Mouse (Mus musculus) midbrain, postnatal 0 days (tissue): Measurements from ENCODE around the gene Zdhhc22. TPM values are rescaled to one million over a fixed set of nuclear protein-coding genes. Genes with fewer than 3 reads are reported as not detected.

Source experiments
- ATAC-seq: fragments of 200-750 bp; cut with Nextera tagmentation; 2 replicates; pipeline ENCODE4 v1.8.0; 2017; ENCODE audit warnings: moderate number of reproducible peaks, mild to moderate bottlenecking, moderate TSS enrichment, moderate library complexity; ENCODE audit not compliant: low FRiP score
- DNase-seq: peaks from one replicate; pipeline ENCODE4 v3.0.0-alpha.2; 2015; ENCODE audit warnings: low spot score
- H3K27ac ChIP-seq: fragments of 300-500 bp; sonication (generic); 2 replicates; pipeline ENCODE4 v1.5.1; 2014; ENCODE audit warnings: low read depth, mild to moderate bottlenecking, low read length, mixed read lengths
- H3K27me3 ChIP-seq: fragments of 300-500 bp; sonication (generic); 2 replicates; pipeline ENCODE4 v1.6.1; 2014; ENCODE audit warnings: low read length, control low read depth, mixed read lengths; ENCODE audit not compliant: insufficient read depth
- H3K36me3 ChIP-seq: fragments of 300-500 bp; sonication (generic); 2 replicates; pipeline ENCODE4 v1.6.1; 2014; ENCODE audit warnings: low read length, control low read depth, mixed read lengths; ENCODE audit not compliant: insufficient read depth
- H3K4me1 ChIP-seq: fragments of 300-500 bp; sonication (generic); 2 replicates; pipeline ENCODE4 v1.6.1; 2014; ENCODE audit warnings: mild to moderate bottlenecking, control low read depth, antibody characterized with exemption, low read length, mixed read lengths; ENCODE audit not compliant: insufficient read depth
- H3K4me2 ChIP-seq: fragments of 300-500 bp; sonication (generic); 2 replicates; pipeline ENCODE4 v1.6.1; 2014; ENCODE audit warnings: low read depth, mild to moderate bottlenecking, low read length, mixed read lengths; ENCODE audit not compliant: poor library complexity, severe bottlenecking
- H3K4me3 ChIP-seq: fragments of 300-500 bp; sonication (generic); 2 replicates; pipeline ENCODE4 v1.5.1; 2014; ENCODE audit warnings: low read depth, mild to moderate bottlenecking, low read length, moderate library complexity
- H3K9ac ChIP-seq: fragments of 300-500 bp; sonication (generic); replicated peaks from 2 replicates; pipeline ENCODE4 v1.6.1; 2014; ENCODE audit warnings: mild to moderate bottlenecking, low read length, moderate library complexity, mixed read lengths; ENCODE audit not compliant: poor library complexity, severe bottlenecking
- H3K9me3 ChIP-seq: fragments of 300-500 bp; sonication (generic); 2 replicates; pipeline ENCODE4 v1.6.1; 2016; ENCODE audit warnings: low read length, control low read depth
- CTCF ChIP-seq: IDR thresholded peaks from 2 replicates; pipeline ENCODE4 v1.5.1; 2016; ENCODE audit warnings: antibody characterized with exemption, mild to moderate bottlenecking
- WGBS: fragments of 180-500 bp; shearing (Covaris S2); extraction: QIAGEN DNeasy Blood & Tissue Kit; methylation state at CpG from one replicate; pipeline ENCODE4 v1.1.7; 2014; 5-methylcytosine and 5-hydroxymethylcytosine counted together
- microRNA-seq: library from miRNA; unstranded; fragments of <30 nt; microRNA quantifications from one replicate; pipeline ENCODE4, GENCODE M21; 2016; ENCODE audit warnings: borderline number of aligned reads
- polyA plus RNA-seq: library from polyadenylated mRNA; unstranded; fragments of >200 nt; fragmentation: Nextera tagmentation; extraction: Ambion mirVana; gene quantifications from 2 replicates; pipeline ENCODE4 v1.2.1, GENCODE M21; 2015
- total RNA-seq: library from RNA; depleted of rRNA; stranded (reverse); fragments of >200 nt; gene quantifications from 2 replicates; pipeline ENCODE4 v1.2.3, GENCODE M21; 2014; rRNA removed

Zdhhc22 gene
- total and polyA plus RNA-seq, 2 experiments from 2014 or later: 21.9 to 32.2 TPM

DNA sequence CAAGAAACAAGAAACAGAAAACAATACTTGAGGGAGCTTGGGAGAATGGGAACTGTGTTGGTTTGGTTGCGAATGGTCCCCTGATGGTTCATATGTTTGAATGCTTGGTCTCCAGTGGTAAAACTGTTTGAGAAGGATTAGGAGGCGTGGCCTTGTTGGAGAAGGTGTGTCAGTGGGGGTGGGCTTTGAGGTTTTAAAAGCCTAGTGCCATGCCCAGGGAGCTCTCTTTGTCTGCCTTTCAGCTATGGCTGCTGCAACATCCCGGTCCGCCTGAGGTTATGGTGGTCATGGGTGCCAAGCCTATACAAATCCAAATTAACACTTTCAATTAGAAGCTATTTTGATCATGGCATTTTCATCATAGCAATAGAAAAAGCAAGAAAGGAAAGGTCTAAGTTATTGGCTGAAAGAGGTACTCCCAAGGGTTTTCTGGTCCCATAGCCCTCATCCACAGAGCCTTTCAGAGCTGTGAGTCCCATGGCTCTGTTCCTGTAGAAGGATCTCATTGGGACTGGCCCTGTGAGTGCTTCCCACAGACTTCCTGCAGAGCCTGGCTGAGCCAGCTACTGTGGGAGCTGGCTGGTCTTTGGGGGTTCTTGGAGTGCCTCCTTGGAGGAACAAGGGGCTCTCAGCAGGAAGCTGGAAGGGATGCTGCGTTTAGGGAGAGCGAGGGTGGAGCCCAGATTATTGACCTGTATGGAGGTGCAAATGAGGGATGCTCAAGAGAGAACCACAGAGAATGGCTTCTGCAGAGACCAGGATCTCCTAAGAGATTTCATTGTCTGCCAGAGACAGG, 59.1 kb downstream of the Zdhhc22 start:
- TF ChIP-seq CTCF: no peak
- ATAC-seq (no peak), DNase-seq (no peak)
- no peaks in the 10 kb centered on the region for H3K27me3 ChIP-seq
- H3K27ac ChIP-seq: no peak overlapping the region
- H3K4me3 ChIP-seq: no peak overlapping the region
- WGBS: 72% methylated on average over 6 of the region's 6 CpGs
- H3K36me3 ChIP-seq: no peaks in the 10 kb centered on the region
- H3K9ac ChIP-seq: no peak overlapping the region
- H3K4me2 ChIP-seq: no peak overlapping the region
- no peaks in the 10 kb centered on the region for H3K4me1 ChIP-seq
- H3K9me3 ChIP-seq: peaks cover 5% of the 10 kb centered on the region; the same call in 1 of the 2 replicates

Small RNAs within 50 kb of the gene (microRNA-seq; reads per million reads assigned to microRNA genes)
- gene Gm25847: not detected

Other genes starting within 250 kb of the Zdhhc22 start
- 171 and 191 TPM in 2 replicates for gene Irf2bpl, start 105.6 kb downstream of the Zdhhc22 start, total RNA-seq
- gene Irf2bpl, start 105.6 kb downstream of the Zdhhc22 start, polyA plus RNA-seq: 74.2 and 86.2 TPM in 2 replicates
- 65.7 and 77.5 TPM in 2 replicates for gene Cipc, start 43.4 kb downstream of the Zdhhc22 start, total RNA-seq
- 34.6 and 37.6 TPM in 2 replicates for gene Cipc, start 43.4 kb downstream of the Zdhhc22 start, polyA plus RNA-seq
- gene Tmem63c, start 30.9 kb upstream of the Zdhhc22 start, total RNA-seq: 25.4 and 30.1 TPM in 2 replicates
- 10.2 and 10.7 TPM in 2 replicates for gene Tmem63c, start 30.9 kb upstream of the Zdhhc22 start, polyA plus RNA-seq
- 15.7 and 17.4 TPM in 2 replicates for gene Ngb, start 112.1 kb upstream of the Zdhhc22 start, total RNA-seq
- 16.7 and 17.3 TPM in 2 replicates for gene Ngb, start 112.1 kb upstream of the Zdhhc22 start, polyA plus RNA-seq
- gene Gstz1, start 156.7 kb upstream of the Zdhhc22 start, total RNA-seq: 58.1 and 60.7 TPM in 2 replicates
- gene Gstz1, start 156.7 kb upstream of the Zdhhc22 start, polyA plus RNA-seq: 44.9 and 49.3 TPM in 2 replicates
- gene Pomt2, start 157.5 kb upstream of the Zdhhc22 start, total RNA-seq: 29.8 and 35.0 TPM in 2 replicates
- gene Pomt2, start 157.5 kb upstream of the Zdhhc22 start, polyA plus RNA-seq: 13.2 and 13.8 TPM in 2 replicates
- gene Samd15, start 209.3 kb upstream of the Zdhhc22 start, total RNA-seq: 0.55 and 0.61 TPM in 2 replicates
- gene Samd15, start 209.3 kb upstream of the Zdhhc22 start, polyA plus RNA-seq: 1.9 and 3.1 TPM in 2 replicates
- gene Tmed8, start 210.0 kb upstream of the Zdhhc22 start, total RNA-seq: 17.5 and 19.8 TPM in 2 replicates
- 3.6 and 4.4 TPM in 2 replicates for gene Tmed8, start 210.0 kb upstream of the Zdhhc22 start, polyA plus RNA-seq
- 0.88 and 2.2 TPM in 2 replicates for gene Noxred1, start 248.3 kb upstream of the Zdhhc22 start, total RNA-seq
- gene Noxred1, start 248.3 kb upstream of the Zdhhc22 start, polyA plus RNA-seq: 0.30 and 0.36 TPM in 2 replicates